14 mouse cellular contexts compared by ENCODE assay signal in the genomic region with DNA sequence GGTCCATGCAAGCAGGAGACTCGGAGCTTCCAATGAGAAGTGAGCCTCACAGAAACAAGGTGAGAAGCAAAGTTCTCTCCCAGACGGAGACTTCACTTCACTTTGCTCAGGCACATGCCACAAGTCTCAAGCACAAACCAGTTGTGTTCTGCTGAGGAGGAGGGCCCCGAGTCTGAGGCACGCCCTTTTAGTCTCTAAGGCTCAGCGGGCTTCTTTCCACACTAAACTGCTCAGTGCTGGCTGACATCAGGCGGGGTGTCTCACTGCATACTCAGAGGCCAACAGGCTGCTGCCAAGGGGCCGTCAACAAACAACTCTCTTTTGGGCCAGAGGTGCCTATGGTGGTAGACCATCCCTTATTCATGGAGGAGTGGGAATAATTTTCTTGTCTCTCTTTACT.
A peak's percentile ranks its signal among the peaks of the same experiment; 100 is the strongest.
DNase-seq lines count a peak whose midpoint lies in the region; ATAC-seq lines count a peak whose summit lies in the region.
"Had no signal": no experiment of that assay in that cellular context is flagged by ENCODE, and none has a peak within 500 bp of the region (broad histone marks: within the 10 kb centered on the region; RNA-seq: fewer than 3 reads in every experiment).

No protein-coding gene starts in this region.

- no peak overlapping the region for H3K9ac ChIP-seq in embryonic facial prominence, embryonic 15.5 days
- no peak overlapping the region for H3K9ac ChIP-seq in lung, embryonic 16.5 days (ENCODE audit: low read length)
- H3K9ac ChIP-seq: liver, embryonic 14.5 days; midbrain, embryonic 12.5 days had no signal

- peaks cover 9% of the 10 kb centered on the region; the same call in 1 of the 2 replicates for H3K4me1 ChIP-seq in embryonic facial prominence, embryonic 15.5 days
- H3K4me1 ChIP-seq in lung, embryonic 16.5 days (replicated peaks; ENCODE audit: control insufficient read depth, insufficient read depth, low read length): peaks cover 11% of the 10 kb centered on the region

- no peak overlapping the region for H3K4me2 ChIP-seq in embryonic facial prominence, embryonic 15.5 days (replicated peaks)
- peak overlapping the region; percentile 23; the same call in 1 of the 2 replicates for H3K4me2 ChIP-seq in lung, embryonic 16.5 days (ENCODE audit: low read depth, low read length)
- H3K4me2 ChIP-seq: midbrain, embryonic 12.5 days had no signal

- WGBS in embryonic facial prominence, embryonic 15.5 days: 29% methylated on average over 7 of the region's 7 CpGs
- WGBS in lung, embryonic 16.5 days: 22% methylated on average over 7 of the region's 7 CpGs

- H3K9me3 ChIP-seq in embryonic facial prominence, embryonic 15.5 days (replicated peaks): no peaks in the 10 kb centered on the region
- no peaks in the 10 kb centered on the region for H3K9me3 ChIP-seq in lung, embryonic 16.5 days (ENCODE audit: control insufficient read depth, low read length)
- H3K9me3 ChIP-seq: midbrain, embryonic 12.5 days had no signal

- peak overlapping the region; percentile 34; the same call in 1 of the 2 replicates for H3K27ac ChIP-seq in embryonic facial prominence, embryonic 15.5 days (replicated peaks)
- H3K27ac ChIP-seq in lung, embryonic 16.5 days (ENCODE audit: low read length): 0 out of 2 replicates have a peak overlapping the region, but pooled peaks have one; percentile 24
- H3K27ac ChIP-seq: left cerebral cortex, adult 2 months; liver, embryonic 14.5 days; midbrain, embryonic 12.5 days had no signal

- intact Hi-C loops in heart, postnatal 10 days (cut with DNase I): no loop called here

- H3K36me3 ChIP-seq in embryonic facial prominence, embryonic 15.5 days: no peaks in the 10 kb centered on the region; the same call in 1 of the 2 replicates
- H3K36me3 ChIP-seq in lung, embryonic 16.5 days (ENCODE audit: control insufficient read depth, insufficient read depth, low read length): no peaks in the 10 kb centered on the region
- H3K36me3 ChIP-seq: midbrain, embryonic 12.5 days had no signal

- no peak overlapping the region for H3K4me3 ChIP-seq in embryonic facial prominence, embryonic 15.5 days (replicated peaks)
- no peak overlapping the region for H3K4me3 ChIP-seq in lung, embryonic 16.5 days (ENCODE audit: low read length)
- H3K4me3 ChIP-seq: left cerebral cortex, adult 2 months; midbrain, embryonic 12.5 days had no signal

- peak; percentile 38 to 40 for DNase-seq in heart, postnatal 10 days
- DNase-seq in heart, adult 18-20 months: no peak
- peak; percentile 82 for DNase-seq in R1 (ENCODE audit: low read depth, low spot score)
- DNase-seq in retina, postnatal 1 day: no peak
- DNase-seq: adrenal gland, postnatal 36 days; cerebellum, postnatal 10 days; kidney, postnatal 36 days; thymus, adult 2 months had no signal

- ATAC-seq in embryonic facial prominence, embryonic 15.5 days (ENCODE audit: insufficient number of reproducible peaks, low FRiP score, low TSS enrichment, low read depth): no peak
- ATAC-seq in lung, embryonic 16.5 days (ENCODE audit: low read depth): peak; percentile 76; the same call in 1 of the 2 replicates
- no peak for ATAC-seq in inflammation-experienced regulatory T-cells, adult 6 months

- no peaks in the 10 kb centered on the region for H3K27me3 ChIP-seq in embryonic facial prominence, embryonic 15.5 days
- H3K27me3 ChIP-seq in lung, embryonic 16.5 days (ENCODE audit: control insufficient read depth, insufficient read depth, low read depth, low read length): no peaks in the 10 kb centered on the region
- H3K27me3 ChIP-seq: midbrain, embryonic 12.5 days had no signal

Comparison
In these comparisons a context has a peak if more than half of its experiments do, and no peak if none do; other contexts are left out.
1. DNase-seq: peak in heart, postnatal 10 days (2 of 2) and R1 (single experiment); none in heart, adult 18-20 months (0 of 2) and retina, postnatal 1 day (single experiment).